Mouse (Mus musculus) central nervous system, embryonic 11.5 days (tissue): Measurements from ENCODE around the gene Adamts7. TPM values are rescaled to one million over a fixed set of nuclear protein-coding genes. Genes with fewer than 3 reads are reported as not detected.

Experiments used
- polyA plus RNA-seq: library from polyadenylated mRNA; depleted of rRNA; stranded (reverse); fragments of >200 nt; gene quantifications from 2 replicates; pipeline ENCODE4 v1.2.3, GENCODE M21; 2012; rRNA removed

Gene Adamts7
- 38.0 and 38.7 TPM in 2 replicates for polyA plus RNA-seq

GRCm38 (mm10) chr9:90162926-90163748 is at the start of gene Adamts7:
Gene Adamts7 (plus strand): TSS chr9:90163069.

GRCm38 (mm10) chr9:90114567-90115307 is 48.1 kb upstream of the Adamts7 start, which contains the start of gene Morf4l1:
Gene Morf4l1 (minus strand): TSS chr9:90114774.

Other genes with a start within 250 kb of the Adamts7 start
- gene Ctsh, start 108.9 kb upstream of the Adamts7 start, polyA plus RNA-seq, result 6.1 and 6.3 TPM in 2 replicates
- gene Morf4l1, start 48.3 kb upstream of the Adamts7 start, polyA plus RNA-seq, result 497 and 526 TPM in 2 replicates
- gene Tbc1d2b, start 107.7 kb downstream of the Adamts7 start, polyA plus RNA-seq, result 10.9 and 14.1 TPM in 2 replicates